Mouse (Mus musculus) liver, adult 2 months (tissue): ENCODE results near the gene Mxd1.

Source experiments
- CTCF ChIP-seq: fragments of 200-500 bp; IDR thresholded peaks from 2 replicates; pipeline ENCODE4 v1.5.1; 2011; ENCODE audit warnings: low read depth, low read length, control low read depth
- POLR2A ChIP-seq: fragments of 200-500 bp; IDR thresholded peaks from 2 replicates; pipeline ENCODE4 v1.6.1; 2011; ENCODE audit warnings: low read length, control low read depth; ENCODE audit not compliant: insufficient read depth; ENCODE audit errors: extremely low read depth

GRCm38 (mm10) chr6:86681289-86681688 lies 12.3 kb upstream of the Mxd1 start:
- TF ChIP-seq CTCF = no peak
- no peak for TF ChIP-seq POLR2A
